Mouse (Mus musculus) lung, postnatal 25 days (tissue): Measurements from ENCODE around the gene Ssbp4.
A peak's percentile ranks its signal among the peaks of the same experiment; 100 is the strongest.

Source experiments
- DNase-seq: peaks from one replicate; pipeline ENCODE4 v3.0.0; 2022; ENCODE audit warnings: low spot score

Gene Ssbp4

GRCm38 (mm10) chr8:70607603-70607897, 1.1 kb downstream of the Ssbp4 start:
- DNase-seq = no peak

DNA sequence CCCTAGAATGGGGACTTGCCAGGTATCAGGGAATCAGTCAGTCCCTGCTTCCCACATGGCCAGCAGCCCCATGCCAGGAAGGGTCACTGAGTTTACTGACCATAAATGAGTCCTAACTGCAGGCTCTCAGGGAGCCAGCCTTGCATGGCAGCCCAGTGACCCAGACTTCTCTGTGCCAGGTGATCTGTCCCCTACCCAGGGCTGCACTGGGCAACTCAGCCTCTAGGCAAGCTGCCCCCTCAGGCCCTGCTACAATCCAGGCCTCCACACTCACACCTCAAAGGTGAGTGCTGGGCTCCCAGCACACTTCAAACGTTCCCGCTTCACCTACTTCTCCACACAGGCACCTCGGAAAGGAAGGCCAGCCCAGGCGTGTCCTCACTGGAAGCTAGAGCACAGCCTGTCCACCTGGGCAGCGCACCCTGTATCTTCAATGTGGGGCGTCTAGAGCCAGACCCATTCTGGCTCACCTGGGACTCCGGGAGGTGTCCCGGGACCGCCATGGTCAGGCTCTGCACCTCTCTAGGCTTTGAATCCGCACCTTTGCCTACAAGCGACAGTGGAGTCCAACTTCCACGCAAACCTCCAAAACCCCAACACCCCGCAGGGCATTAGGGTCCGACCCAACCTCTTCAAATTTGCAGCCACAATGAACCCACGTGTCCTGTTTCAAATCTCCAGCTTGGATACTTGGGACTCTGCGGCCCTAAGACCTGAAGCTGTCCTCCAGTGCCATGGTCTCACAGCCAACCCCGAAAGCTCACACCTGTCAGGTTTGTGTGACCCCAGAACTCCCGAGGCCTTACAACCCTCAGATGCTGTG, 1.7 kb downstream of the Ssbp4 start:
- DNase-seq = no peak

DNA sequence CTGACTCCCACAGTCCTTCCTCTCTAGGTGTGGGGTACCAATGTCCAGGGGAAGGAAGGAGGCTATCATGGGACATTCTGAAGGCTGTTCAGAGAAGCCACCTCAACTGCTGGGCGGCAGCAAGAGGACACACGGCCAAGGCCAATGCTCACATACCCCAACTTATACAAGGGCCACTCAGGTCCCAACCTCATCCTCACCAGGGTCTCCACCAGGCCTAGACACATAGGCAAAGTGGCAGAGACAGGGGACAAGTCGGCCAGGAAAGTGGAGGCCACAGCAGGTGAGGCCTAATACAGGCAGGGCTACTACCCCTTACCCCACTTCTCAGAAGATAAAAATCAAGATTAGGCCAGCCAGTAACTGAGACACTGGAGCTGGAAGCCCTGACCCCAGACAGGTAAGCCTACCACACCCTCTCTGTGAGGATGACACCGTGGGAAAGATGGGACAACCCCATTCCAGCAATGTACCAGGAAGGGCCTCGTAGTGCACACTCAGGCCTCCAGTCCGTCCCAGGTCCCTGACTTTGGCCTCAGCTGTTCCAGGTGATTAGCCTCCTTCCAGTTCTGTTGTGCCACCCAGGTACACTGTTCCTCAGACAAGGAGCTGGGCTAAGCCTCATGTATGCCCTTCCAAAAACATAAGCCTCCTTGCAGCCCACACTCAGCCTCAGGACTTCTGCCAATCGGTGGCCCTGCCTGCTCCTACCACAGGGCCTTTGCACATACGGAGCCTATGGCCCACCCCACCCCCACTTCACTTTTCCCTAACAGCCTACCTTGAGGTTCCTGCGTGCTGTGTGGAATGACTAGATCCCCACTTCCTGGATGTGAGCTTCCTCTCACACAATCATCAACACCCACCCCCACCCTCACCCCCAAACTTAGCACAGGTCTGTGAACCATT, 2.5 kb downstream of the Ssbp4 start:
- no peak for DNase-seq

- no peak for DNase-seq
These were observed 4.1 kb downstream of the Ssbp4 start for GRCm38 (mm10) chr8:70604558-70604957.

DNA sequence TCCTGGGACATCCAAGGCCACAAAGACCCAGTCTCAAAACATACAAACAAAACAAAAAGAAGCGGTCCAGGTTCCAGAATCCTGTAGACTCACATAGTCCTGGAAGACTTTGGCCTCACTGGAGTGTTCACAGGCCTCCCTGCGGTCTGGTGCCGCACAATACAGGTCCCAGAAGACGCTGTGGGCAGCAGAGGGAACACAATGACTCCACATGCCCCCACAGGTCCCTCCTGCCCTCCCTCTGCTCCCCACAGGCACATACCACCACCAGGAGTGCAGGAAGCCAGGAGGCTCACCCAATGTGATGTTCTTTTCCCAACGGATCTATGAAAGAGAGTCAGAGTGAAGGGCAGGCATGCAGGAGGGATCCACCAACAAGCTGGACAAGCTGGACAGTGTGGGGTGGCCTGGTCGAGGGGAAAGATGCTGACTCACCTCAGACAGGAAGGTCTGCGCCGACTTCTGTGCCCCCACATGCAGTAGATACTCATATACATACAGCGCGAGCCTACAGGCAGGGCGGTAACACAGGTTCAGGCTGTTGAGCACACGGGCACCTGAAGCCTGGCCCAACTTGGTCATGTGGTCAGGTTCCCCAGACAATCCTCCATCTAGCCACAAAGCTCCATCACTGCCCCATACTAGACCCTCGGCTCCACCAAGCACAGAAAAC, 6.4 kb downstream of the Ssbp4 start:
- no peak for DNase-seq

- DNase-seq = peak; percentile 82
These were observed 7.4 kb downstream of the Ssbp4 start for GRCm38 (mm10) chr8:70601271-70601649.

DNA sequence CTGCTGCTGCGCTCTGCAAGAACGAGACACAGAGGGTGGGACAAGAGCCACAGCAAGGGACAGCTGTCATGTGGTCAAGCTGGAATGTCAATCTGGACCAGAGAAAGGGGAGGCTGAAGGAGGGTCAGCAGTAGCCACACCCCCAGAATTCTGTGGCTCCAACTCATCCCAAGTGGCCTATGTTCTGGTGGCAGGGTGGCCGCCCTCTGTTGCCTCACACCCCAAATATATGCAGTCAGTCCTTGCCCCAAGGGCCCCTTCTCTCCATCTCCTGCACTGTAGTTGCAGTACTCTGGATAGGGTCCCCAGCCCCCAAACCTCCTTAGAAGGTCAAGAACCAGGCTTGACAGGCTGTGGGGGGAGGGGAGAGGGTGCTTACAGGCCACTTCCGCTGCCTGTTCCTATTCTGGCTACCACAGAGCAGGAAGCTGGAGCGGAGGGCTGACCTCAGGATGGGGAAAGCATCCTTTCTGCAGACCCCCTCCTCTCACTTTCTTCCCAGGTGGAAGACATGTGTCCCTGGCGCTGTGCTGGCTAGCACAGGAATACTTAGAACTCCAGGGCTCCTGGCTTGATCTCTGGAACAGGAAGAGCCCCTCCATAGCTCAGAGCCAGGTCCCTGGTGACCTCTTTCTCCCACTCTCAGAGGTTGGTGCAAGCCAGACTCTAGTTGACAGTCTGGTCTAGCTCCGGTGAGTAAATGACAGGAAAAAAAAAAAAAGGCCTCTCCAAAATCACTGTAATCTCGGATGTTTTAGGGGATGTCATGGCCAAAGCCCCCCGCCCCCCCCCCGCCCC, 8.0 kb downstream of the Ssbp4 start:
- DNase-seq = no peak

GRCm38 (mm10) chr8:70599507-70600290, 9.0 kb downstream of the Ssbp4 start:
- DNase-seq = no peak

DNA sequence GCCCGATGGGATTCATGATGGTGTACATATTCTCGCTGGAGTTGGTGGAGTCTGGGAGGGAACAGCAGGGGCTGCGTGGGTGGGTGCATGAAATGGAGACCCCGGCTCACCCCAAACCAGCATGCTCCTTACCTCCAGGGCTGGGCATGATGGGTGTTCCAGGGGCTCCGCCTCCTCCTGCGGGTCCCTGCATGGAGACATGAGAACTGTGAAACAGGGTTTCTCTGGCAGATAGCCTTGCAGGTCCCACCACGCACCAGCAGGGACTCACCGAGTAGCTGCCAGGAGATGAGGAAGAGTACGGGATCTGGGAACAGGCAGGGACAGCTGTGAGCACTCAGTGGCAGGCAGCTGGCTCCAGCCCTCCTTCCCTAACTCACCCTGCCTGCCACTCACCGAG, 9.9 kb downstream of the Ssbp4 start:
- DNase-seq = no peak

DNA sequence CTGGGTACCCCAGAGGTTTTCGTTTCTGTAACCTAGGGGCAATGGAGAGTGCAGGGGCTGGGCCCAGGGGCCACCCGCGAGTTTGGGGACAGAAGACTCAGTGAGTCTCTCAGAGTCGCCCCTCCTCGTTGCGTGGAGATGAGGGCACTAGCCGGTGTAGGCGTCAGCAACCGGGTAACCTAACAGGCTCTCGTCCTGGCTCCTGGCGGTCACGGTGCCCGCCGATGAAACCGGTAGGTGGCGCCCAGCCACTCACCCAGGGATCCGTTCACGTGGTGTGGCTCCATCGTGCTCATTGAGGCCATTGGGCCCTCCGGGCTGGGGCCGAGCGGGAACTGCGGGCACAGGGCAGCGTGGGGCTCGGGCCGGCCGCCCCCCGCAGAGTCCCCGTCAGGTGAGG, 10.4 kb downstream of the Ssbp4 start:
- peak; percentile 84 for DNase-seq

DNA sequence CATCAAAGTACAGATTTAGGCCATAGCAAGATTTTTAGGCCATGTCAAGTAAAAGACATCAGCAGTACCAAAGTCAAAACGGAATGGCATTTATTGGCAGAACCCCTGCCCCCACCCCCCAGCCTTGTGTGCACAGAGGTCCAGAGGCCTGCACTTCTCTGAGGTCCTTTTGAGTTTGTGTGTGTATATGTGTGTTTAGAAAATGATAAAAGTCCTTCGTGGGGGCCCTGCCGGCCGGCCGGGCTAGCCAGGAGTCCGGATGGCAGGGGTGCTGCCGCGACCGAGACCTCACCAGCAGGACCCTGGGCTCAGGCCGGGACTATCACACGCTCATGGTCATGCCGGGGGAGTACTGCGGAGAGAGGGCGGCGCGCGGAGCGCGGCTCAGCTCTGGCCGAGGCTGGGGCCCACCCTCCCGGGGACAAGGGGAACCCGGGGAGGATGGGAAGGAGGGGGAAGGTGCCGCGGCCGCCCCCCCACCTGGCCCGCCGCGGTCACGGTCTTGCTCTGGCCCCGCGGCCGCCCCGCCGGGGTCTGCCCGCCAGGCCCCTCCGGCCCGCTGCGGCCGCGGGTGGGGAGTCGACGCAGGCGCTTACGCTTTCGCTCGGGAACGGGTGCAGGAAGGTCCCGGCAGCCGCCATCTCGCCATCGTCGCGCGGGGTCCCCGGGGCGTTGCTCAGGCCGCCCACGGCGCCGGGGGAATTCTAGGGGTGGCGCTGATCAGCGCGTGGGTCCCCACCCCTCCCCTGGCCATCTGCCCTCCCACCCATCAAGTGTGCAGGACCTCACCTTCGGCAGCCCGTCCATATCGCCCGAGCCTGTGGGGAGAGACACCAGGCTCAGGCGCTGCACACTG, 11.0 kb downstream of the Ssbp4 start:
- DNase-seq = no peak

DNA sequence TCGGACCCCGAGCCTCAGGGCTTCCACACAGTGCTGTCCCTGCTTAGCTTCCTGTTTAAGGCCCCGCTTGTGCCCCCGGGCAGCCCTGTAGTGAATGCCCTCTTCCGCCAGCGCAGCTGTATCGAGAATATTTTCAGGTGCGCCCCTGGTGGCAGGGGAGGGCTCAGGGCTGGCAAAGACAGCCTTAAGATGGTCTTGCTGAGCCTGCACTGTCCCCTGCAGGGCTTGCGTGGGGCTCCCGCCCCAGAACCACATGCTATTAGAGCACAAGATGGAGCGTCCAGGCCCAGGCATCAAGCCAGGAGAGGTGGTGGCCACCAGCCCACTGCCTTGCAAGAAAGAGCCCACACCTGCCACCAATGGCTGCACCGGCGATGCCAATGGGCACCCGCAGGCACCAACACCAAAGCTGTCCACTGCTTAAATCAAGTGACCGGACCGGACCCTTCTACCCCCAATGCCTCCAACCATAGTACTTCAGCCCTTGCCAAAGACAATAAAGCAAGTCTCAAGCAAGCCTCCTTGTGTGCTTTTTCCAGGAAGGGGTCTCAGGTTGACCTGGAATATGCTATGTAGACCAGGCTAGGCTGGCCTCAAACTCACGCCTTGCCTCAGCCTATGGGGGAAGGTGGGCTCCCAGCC, 11.8 kb downstream of the Ssbp4 start:
- no peak for DNase-seq

GRCm38 (mm10) chr8:70596216-70596615, 12.5 kb downstream of the Ssbp4 start:
- no peak for DNase-seq

GRCm38 (mm10) chr8:70595811-70596210, 12.9 kb downstream of the Ssbp4 start:
- DNase-seq = no peak

GRCm38 (mm10) chr8:70594621-70595564, 13.8 kb downstream of the Ssbp4 start:
- DNase-seq = no peak

- peak; percentile 92 for DNase-seq
These were observed 14.6 kb downstream of the Ssbp4 start, which contains the start of gene Isyna1 for GRCm38 (mm10) chr8:70593961-70594609. TSS of gene Isyna1 (plus strand) at chr8:70594373.

DNA sequence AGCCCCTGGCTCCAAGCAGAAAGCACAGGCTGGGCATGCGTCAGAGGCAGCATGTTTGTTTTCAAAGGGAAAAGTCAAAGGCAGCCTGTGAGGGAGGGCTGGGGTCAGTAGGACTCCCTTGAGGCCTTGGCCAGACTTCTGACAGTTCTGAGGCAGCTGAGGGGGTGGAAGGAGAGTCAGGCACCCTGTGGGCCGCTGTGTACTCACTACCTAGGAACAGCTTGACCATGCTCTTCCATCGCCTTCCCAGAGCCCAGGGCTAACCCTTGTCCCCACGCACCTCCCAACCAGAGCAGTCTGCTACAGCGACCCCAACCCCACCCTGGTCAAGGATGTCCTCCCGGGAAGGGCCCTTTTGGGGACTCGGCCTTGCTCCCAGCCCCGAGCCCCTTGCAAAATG, 15.5 kb downstream of the Ssbp4 start:
- DNase-seq = peak; percentile 52

- no peak for DNase-seq
These were observed 17.1 kb downstream of the Ssbp4 start for GRCm38 (mm10) chr8:70591569-70591968.
